Mouse (Mus musculus) stomach, embryonic 14.5 days (tissue): ENCODE results near the gene Herc6. TPM values are rescaled to one million over a fixed set of nuclear protein-coding genes. Genes with fewer than 3 reads are reported as not detected.

ENCODE experiments used
- ATAC-seq: fragments of 200-750 bp; cut with Nextera tagmentation; 2 replicates; pipeline ENCODE4 v1.8.0; 2017; ENCODE audit warnings: low read depth, moderate TSS enrichment; ENCODE audit not compliant: insufficient number of reproducible peaks, insufficient read depth, low FRiP score
- H3K27ac ChIP-seq: fragments of 300-500 bp; sonication (generic); 2 replicates; pipeline ENCODE4 v1.5.1; 2014; ENCODE audit warnings: mild to moderate bottlenecking, low read length, moderate library complexity, mixed read lengths
- H3K27me3 ChIP-seq: fragments of 300-500 bp; sonication (generic); 2 replicates; pipeline ENCODE4 v1.6.1; 2014; ENCODE audit warnings: low read length, control low read depth, mixed read lengths; ENCODE audit not compliant: control insufficient read depth, insufficient read depth
- H3K36me3 ChIP-seq: fragments of 300-500 bp; sonication (generic); 2 replicates; pipeline ENCODE4 v1.6.1; 2014; ENCODE audit warnings: mild to moderate bottlenecking, control low read depth, low read length, moderate library complexity, mixed read lengths; ENCODE audit not compliant: control insufficient read depth, insufficient read depth
- H3K4me1 ChIP-seq: fragments of 300-500 bp; sonication (generic); 2 replicates; pipeline ENCODE4 v1.6.1; 2014; ENCODE audit warnings: low read length, control low read depth, mixed read lengths; ENCODE audit not compliant: control insufficient read depth, insufficient read depth
- H3K4me2 ChIP-seq: fragments of 300-500 bp; sonication (generic); replicated peaks from 2 replicates; pipeline ENCODE4 v1.6.1; 2014; ENCODE audit warnings: low read depth, low read length, control low read depth
- H3K4me3 ChIP-seq: fragments of 300-500 bp; sonication (generic); 2 replicates; pipeline ENCODE4 v1.5.1; 2014; ENCODE audit warnings: low read depth, low read length, control low read depth
- H3K9ac ChIP-seq: fragments of 300-500 bp; sonication (generic); replicated peaks from 2 replicates; pipeline ENCODE4 v1.6.1; 2014; ENCODE audit warnings: low read depth, mild to moderate bottlenecking, control low read depth, low read length, moderate library complexity, mixed read lengths
- H3K9me3 ChIP-seq: fragments of 300-500 bp; sonication (generic); 2 replicates; pipeline ENCODE4 v1.6.1; 2016; ENCODE audit warnings: low read depth, low read length, control low read depth; ENCODE audit not compliant: control insufficient read depth
- WGBS: fragments of 180-500 bp; shearing (Covaris S2); extraction: QIAGEN DNeasy Blood & Tissue Kit; methylation state at CpG from one replicate; pipeline ENCODE4 v1.1.7; 2014; 5-methylcytosine and 5-hydroxymethylcytosine counted together
- polyA plus RNA-seq: library from polyadenylated mRNA; unstranded; fragments of >200 nt; fragmentation: Nextera tagmentation; extraction: Ambion mirVana; gene quantifications from 2 replicates; pipeline ENCODE4 v1.2.1, GENCODE M21; 2014

The Herc6 gene
- polyA plus RNA-seq: 3.2 and 4.1 TPM in 2 replicates

- H3K27me3 ChIP-seq: no peaks in the 10 kb centered on the region
- H3K4me2 ChIP-seq: peak within 1 kb of the TSS; percentile 83
- H3K9ac ChIP-seq: peak within 1 kb of the TSS; percentile 52; the same call in 1 of the 2 replicates
- peak; percentile 87 for ATAC-seq
- H3K27ac ChIP-seq: peak within 1 kb of the TSS; percentile 72
- H3K9me3 ChIP-seq: no peaks in the 10 kb centered on the region
- H3K4me3 ChIP-seq: peak within 1 kb of the TSS; percentile 55
- no peaks in the 10 kb centered on the region for H3K36me3 ChIP-seq
- no peaks in the 10 kb centered on the region for H3K4me1 ChIP-seq
- WGBS: 2% methylated on average over 16 of the region's 16 CpGs
These were observed at the start of gene Herc6 for GRCm38 (mm10) chr6:57580881-57581548. Gene Herc6, plus strand, starts transcription at chr6:57581000.

GRCm38 (mm10) chr6:57531011-57531410 lies 49.8 kb upstream of the Herc6 start:
- H3K4me1 ChIP-seq: peaks cover 5% of the 10 kb centered on the region; the same call in 1 of the 2 replicates
- H3K4me3 ChIP-seq: no peak overlapping the region
- no peak overlapping the region for H3K27ac ChIP-seq
- H3K9me3 ChIP-seq: no peaks in the 10 kb centered on the region
- H3K4me2 ChIP-seq: no peak overlapping the region
- H3K9ac ChIP-seq: no peak overlapping the region
- H3K36me3 ChIP-seq: no peaks in the 10 kb centered on the region
- WGBS: 47% methylated on average over 4 of the region's 4 CpGs
- no peak for ATAC-seq
- H3K27me3 ChIP-seq: no peaks in the 10 kb centered on the region

- Histone ChIP-seq H3K36me3 (no peaks in the 10 kb centered on the region), H3K4me2 (no peak overlapping the region), H3K9me3 (no peaks in the 10 kb centered on the region), H3K27ac (no peak overlapping the region), H3K4me3 (no peak overlapping the region), H3K4me1 (peaks cover 5% of the 10 kb centered on the region; the same call in 1 of the 2 replicates), H3K9ac (no peak overlapping the region), H3K27me3 (no peaks in the 10 kb centered on the region)
- 53% methylated on average over 1 of the region's 1 CpGs for WGBS
- no peak for ATAC-seq
These were observed 49.4 kb upstream of the Herc6 start for GRCm38 (mm10) chr6:57531441-57531840.

GRCm38 (mm10) chr6:57532022-57532421 lies 48.8 kb upstream of the Herc6 start:
- Histone ChIP-seq H3K27ac (no peak overlapping the region), H3K27me3 (no peaks in the 10 kb centered on the region), H3K9ac (no peak overlapping the region), H3K4me1 (peaks cover 5% of the 10 kb centered on the region; the same call in 1 of the 2 replicates), H3K9me3 (no peaks in the 10 kb centered on the region), H3K4me3 (no peak overlapping the region), H3K36me3 (no peaks in the 10 kb centered on the region), H3K4me2 (no peak overlapping the region)
- no peak for ATAC-seq
- WGBS: 57% methylated on average over 1 of the region's 1 CpGs

- no peak overlapping the region for H3K27ac ChIP-seq
- no peak overlapping the region for H3K9ac ChIP-seq
- H3K4me3 ChIP-seq: 0 out of 2 replicates have a peak overlapping the region, but pooled peaks have one; percentile 71
- H3K4me2 ChIP-seq: peak overlapping the region; percentile 69; the same call in 1 of the 2 replicates
- no peak for ATAC-seq
- 36% methylated on average over 2 of the region's 2 CpGs for WGBS
- no peaks in the 10 kb centered on the region for H3K27me3 ChIP-seq
- H3K36me3 ChIP-seq: no peaks in the 10 kb centered on the region
- H3K9me3 ChIP-seq: no peaks in the 10 kb centered on the region
- H3K4me1 ChIP-seq: peaks cover 5% of the 10 kb centered on the region; the same call in 1 of the 2 replicates
These were observed 47.4 kb upstream of the Herc6 start for GRCm38 (mm10) chr6:57533410-57533809.

- Histone ChIP-seq H3K9ac (peak overlapping the region; percentile 43), H3K4me1 (peaks cover 5% of the 10 kb centered on the region; the same call in 1 of the 2 replicates), H3K27me3 (no peaks in the 10 kb centered on the region), H3K4me2 (peak overlapping the region; percentile 69), H3K36me3 (no peaks in the 10 kb centered on the region), H3K4me3 (peak overlapping the region; percentile 71), H3K27ac (peak overlapping the region; percentile 87), H3K9me3 (no peaks in the 10 kb centered on the region)
- WGBS: 6% methylated on average over 8 of the region's 8 CpGs
- ATAC-seq: no peak
These were observed 46.6 kb upstream of the Herc6 start for GRCm38 (mm10) chr6:57534231-57534610.

GRCm38 (mm10) chr6:57534611-57535286 lies 46.1 kb upstream of the Herc6 start:
- H3K4me2 ChIP-seq: peak overlapping the region; percentile 69
- peaks cover 5% of the 10 kb centered on the region; the same call in 1 of the 2 replicates for H3K4me1 ChIP-seq
- H3K27ac ChIP-seq: peak overlapping the region; percentile 87
- H3K27me3 ChIP-seq: no peaks in the 10 kb centered on the region
- H3K9me3 ChIP-seq: no peaks in the 10 kb centered on the region
- WGBS: under 1% methylated on average over 31 of the region's 31 CpGs
- ATAC-seq: peak; percentile 43; the same call in 1 of the 2 replicates
- H3K4me3 ChIP-seq: peak overlapping the region; percentile 71
- no peaks in the 10 kb centered on the region for H3K36me3 ChIP-seq
- H3K9ac ChIP-seq: peak overlapping the region; percentile 43

GRCm38 (mm10) chr6:57535386-57535936 lies 45.3 kb upstream of the Herc6 start, which contains the start of gene Ppm1k:
Gene Ppm1k, minus strand, starts transcription at chr6:57535468.
- no peaks in the 10 kb centered on the region for H3K36me3 ChIP-seq
- peak within 1 kb of the TSS; percentile 69 for H3K4me2 ChIP-seq
- peak within 1 kb of the TSS; percentile 71 for H3K4me3 ChIP-seq
- peak within 1 kb of the TSS; percentile 87 for H3K27ac ChIP-seq
- WGBS: under 1% methylated on average over 24 of the region's 24 CpGs
- peaks cover 5% of the 10 kb centered on the region; the same call in 1 of the 2 replicates for H3K4me1 ChIP-seq
- no peaks in the 10 kb centered on the region for H3K9me3 ChIP-seq
- no peaks in the 10 kb centered on the region for H3K27me3 ChIP-seq
- ATAC-seq: peak; percentile 98
- H3K9ac ChIP-seq: peak within 1 kb of the TSS; percentile 43
